40 mouse cellular contexts compared by ENCODE assay signal in the genomic region with DNA sequence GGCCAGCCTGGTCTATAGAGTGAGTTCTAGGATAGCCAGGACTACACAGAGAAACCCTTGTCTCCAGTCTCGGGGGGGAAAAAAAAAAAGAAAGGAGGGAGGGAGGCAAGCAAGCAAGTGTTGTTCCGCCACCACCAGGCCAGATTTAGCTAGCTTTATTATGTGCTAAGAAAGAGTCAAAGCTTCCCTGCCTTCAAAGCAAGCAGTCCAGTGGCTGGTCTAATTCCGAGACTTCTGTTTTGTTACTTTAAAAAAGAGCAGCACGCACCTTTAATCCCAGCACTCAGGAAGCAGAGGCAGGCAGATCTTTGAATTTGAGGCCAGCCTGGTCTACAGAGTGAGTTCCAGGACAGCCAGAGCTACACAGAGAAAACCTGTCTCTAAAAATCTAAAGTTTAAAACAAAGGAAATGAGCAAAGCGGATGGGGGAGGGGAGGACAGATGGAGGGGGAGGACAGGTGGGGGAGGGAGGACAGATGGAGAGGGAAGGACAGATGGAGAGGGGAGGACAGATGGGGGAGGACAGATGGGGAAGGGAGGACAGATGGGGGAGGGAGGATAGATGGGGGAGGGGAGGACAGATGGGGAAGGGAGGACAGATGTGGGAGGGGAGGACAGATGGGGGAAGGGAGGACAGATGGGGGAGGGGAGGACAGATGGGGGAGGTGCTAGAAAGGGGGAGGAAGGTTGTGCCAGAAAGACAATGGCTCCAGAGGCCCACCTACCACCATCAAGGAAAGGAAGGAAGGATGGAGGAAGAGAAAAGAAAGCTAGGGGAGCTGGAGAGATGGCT. TPM values are rescaled to one million over a fixed set of nuclear protein-coding genes. Genes with fewer than 3 reads are reported as not detected.
"Had no signal": no experiment of that assay in that cellular context is flagged by ENCODE, and none has a peak within 500 bp of the region (broad histone marks: within the 10 kb centered on the region; RNA-seq: fewer than 3 reads in every experiment).

No protein-coding gene starts in this region.

- H3K27ac ChIP-seq: heart, adult 2 months; heart, embryonic 13.5 days; heart, embryonic 15.5 days; hindbrain, embryonic 13.5 days; hindbrain, embryonic 15.5 days; hindbrain, postnatal 0 days; kidney, embryonic 15.5 days; kidney, postnatal 0 days; limb, embryonic 13.5 days; limb, embryonic 15.5 days; liver, embryonic 12.5 days; liver, embryonic 14.5 days had no signal

- H3K27me3 ChIP-seq: hindbrain, embryonic 13.5 days; hindbrain, embryonic 15.5 days; limb, embryonic 13.5 days had no signal

- H3K36me3 ChIP-seq: heart, embryonic 13.5 days; heart, embryonic 15.5 days; hindbrain, embryonic 13.5 days; hindbrain, embryonic 15.5 days; kidney, embryonic 15.5 days; limb, embryonic 13.5 days; limb, embryonic 15.5 days; liver, embryonic 12.5 days had no signal

- H3K4me3 ChIP-seq: heart, adult 2 months; heart, embryonic 13.5 days; heart, embryonic 15.5 days; hindbrain, embryonic 13.5 days; hindbrain, embryonic 15.5 days; kidney, embryonic 15.5 days; limb, embryonic 13.5 days; limb, embryonic 15.5 days; liver, embryonic 12.5 days had no signal

- DNase-seq: gastrocnemius, postnatal 14 days; gastrocnemius, postnatal 36 days; heart, adult 11 months; heart, adult 2 months; heart, postnatal 14 days; heart, postnatal 36 days; kidney, adult 11 months; kidney, adult 2 months; kidney, adult 9 months; kidney, postnatal 14 days; kidney, postnatal 36 days; layer of hippocampus, adult 9-11 months; left cerebral cortex, postnatal 4 days had no signal

- H3K9me3 ChIP-seq: heart, embryonic 13.5 days; heart, embryonic 15.5 days; hindbrain, embryonic 13.5 days; hindbrain, embryonic 15.5 days; kidney, embryonic 15.5 days; limb, embryonic 13.5 days; limb, embryonic 15.5 days; liver, embryonic 12.5 days had no signal

RNA-seq across cellular contexts. Expression of a gene that starts 4.7 kb away (rescaled TPM):
- total RNA-seq: gastrocnemius, adult 8-10 months; gastrocnemius, postnatal 14 days; gastrocnemius, postnatal 36 days; heart, adult 2 months; heart, postnatal 14 days; heart, postnatal 36 days; hematopoietic stem cell, adult 5-6 weeks; liver, adult 2 months had no signal
- polyA plus RNA-seq: gonadal fat pad, adult 2 months; heart, adult 2 months; heart, postnatal 0 days; large intestine, adult 2 months; liver, adult 2 months had no signal

RNA-seq across cellular contexts. Expression of a gene that starts 53.4 kb away (rescaled TPM):
- total RNA-seq: gastrocnemius, adult 8-10 months; gastrocnemius, postnatal 14 days; gastrocnemius, postnatal 36 days; heart, adult 2 months; heart, postnatal 14 days; heart, postnatal 36 days; hematopoietic stem cell, adult 5-6 weeks; hindbrain, postnatal 0 days; layer of hippocampus, adult 18-20 months; layer of hippocampus, adult 8-10 months; layer of hippocampus, postnatal 14 days; left cerebral cortex, adult 18-20 months; left cerebral cortex, adult 8-10 months; left cerebral cortex, postnatal 10 days; left cerebral cortex, postnatal 25 days; left cerebral cortex, postnatal 4 days; liver, adult 2 months had no signal
- polyA plus RNA-seq: gonadal fat pad, adult 2 months; heart, adult 2 months; hindbrain, embryonic 11.5 days; hindbrain, embryonic 15.5 days; hindbrain, postnatal 0 days; intestine, embryonic 14.5 days; kidney, adult 2 months; large intestine, adult 2 months; liver, adult 2 months; liver, embryonic 14.5 days; liver, embryonic 16.5 days had no signal
